Mouse (Mus musculus): ENCODE data around the gene Dlgap4.

Dlgap4 gene

GRCm38 (mm10) chr2:156737976-156738375 is 124.5 kb downstream of the Dlgap4 start:
- no peak for DNase-seq (ENCODE audit: low spot score in 2 of 2)

GRCm38 (mm10) chr2:156741265-156741664 is 127.8 kb downstream of the Dlgap4 start:
- DNase-seq (ENCODE audit: low spot score in 2 of 2) = no peak

- DNase-seq (ENCODE audit: low spot score in 2 of 2) = no peak
Observed at GRCm38 (mm10) chr2:156741998-156742397, 128.5 kb downstream of the Dlgap4 start.

- DNase-seq (ENCODE audit: low spot score in 2 of 2) = no peak
Observed at GRCm38 (mm10) chr2:156743248-156743647, 129.7 kb downstream of the Dlgap4 start.

- no peak for DNase-seq (ENCODE audit: low spot score in 2 of 2)
Observed at GRCm38 (mm10) chr2:156744414-156744813, 130.9 kb downstream of the Dlgap4 start.

GRCm38 (mm10) chr2:156747315-156747714 is 133.8 kb downstream of the Dlgap4 start:
- no peak for DNase-seq (ENCODE audit: low spot score in 2 of 2)

GRCm38 (mm10) chr2:156749687-156750086 is 136.2 kb downstream of the Dlgap4 start:
- no peak for DNase-seq (ENCODE audit: low spot score in 2 of 2)

GRCm38 (mm10) chr2:156756937-156757336 is 143.4 kb downstream of the Dlgap4 start:
- no peak for DNase-seq (ENCODE audit: low spot score in 2 of 2)

- no peak for DNase-seq (ENCODE audit: low spot score in 2 of 2)
Observed at GRCm38 (mm10) chr2:156760843-156761505, 147.5 kb downstream of the Dlgap4 start.

GRCm38 (mm10) chr2:156761521-156762278 is 148.2 kb downstream of the Dlgap4 start:
- no peak for DNase-seq (ENCODE audit: low spot score in 2 of 2)

GRCm38 (mm10) chr2:156762499-156762898 is 149.0 kb downstream of the Dlgap4 start:
- no peak for DNase-seq (ENCODE audit: low spot score in 2 of 2)

- DNase-seq (ENCODE audit: low spot score in 2 of 2) = no peak
Observed at GRCm38 (mm10) chr2:156763101-156763500, 149.6 kb downstream of the Dlgap4 start.

- DNase-seq (ENCODE audit: low spot score in 2 of 2) = no peak
Observed at GRCm38 (mm10) chr2:156764022-156764421, 150.5 kb downstream of the Dlgap4 start.

- no peak for DNase-seq (ENCODE audit: low spot score in 2 of 2)
Observed at GRCm38 (mm10) chr2:156764747-156765146, 151.2 kb downstream of the Dlgap4 start.

GRCm38 (mm10) chr2:156765593-156765992 is 152.1 kb downstream of the Dlgap4 start:
- DNase-seq (ENCODE audit: low spot score in 2 of 2) = no peak

GRCm38 (mm10) chr2:156766227-156767019 is 152.9 kb downstream of the Dlgap4 start:
- DNase-seq (ENCODE audit: low spot score in 2 of 2) = no peak

GRCm38 (mm10) chr2:156767108-156767507 is 153.6 kb downstream of the Dlgap4 start:
- no peak for DNase-seq (ENCODE audit: low spot score in 2 of 2)

- DNase-seq (ENCODE audit: low spot score in 2 of 2) = no peak
Observed at GRCm38 (mm10) chr2:156769274-156769673, 155.8 kb downstream of the Dlgap4 start.

- DNase-seq (ENCODE audit: low spot score in 2 of 2) = no peak
Observed at GRCm38 (mm10) chr2:156773470-156773869, 160.0 kb downstream of the Dlgap4 start.

GRCm38 (mm10) chr2:156774035-156774737 is 160.7 kb downstream of the Dlgap4 start:
- DNase-seq (ENCODE audit: low spot score in 2 of 2) = no peak

GRCm38 (mm10) chr2:156774738-156775454 is 161.4 kb downstream of the Dlgap4 start, which contains the start of gene Myl9:
Gene Myl9 (plus strand): TSS chr2:156775420.
- DNase-seq (ENCODE audit: low spot score in 2 of 2) = no peak
